Mouse (Mus musculus) embryo, embryonic 11 days (tissue): ENCODE data around the gene Ube2g2.

Source experiments
- DNase-seq: peaks from one replicate; pipeline ENCODE4 v3.0.0-alpha.2; 2015

The Ube2g2 gene

DNA sequence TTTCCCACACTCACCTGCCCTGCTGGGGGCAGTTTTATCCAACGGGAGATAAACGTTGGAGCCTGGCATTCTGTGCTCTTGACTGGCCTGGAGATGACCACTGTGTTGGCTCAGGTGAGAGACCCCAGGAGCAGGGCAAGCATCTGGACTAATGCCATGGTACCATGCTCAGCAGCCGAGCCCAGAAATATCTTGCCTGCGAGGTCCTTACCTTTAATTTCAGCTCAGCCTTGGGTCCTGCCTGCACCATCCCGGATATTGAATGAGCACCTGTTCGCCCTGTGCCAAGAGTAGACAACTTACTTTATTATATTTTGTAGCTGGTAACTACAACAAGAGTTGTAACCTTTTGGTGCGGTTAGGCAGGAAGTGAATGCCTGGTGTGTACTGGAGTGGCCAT, 15.2 kb upstream of the Ube2g2 start:
- DNase-seq: no peak

DNA sequence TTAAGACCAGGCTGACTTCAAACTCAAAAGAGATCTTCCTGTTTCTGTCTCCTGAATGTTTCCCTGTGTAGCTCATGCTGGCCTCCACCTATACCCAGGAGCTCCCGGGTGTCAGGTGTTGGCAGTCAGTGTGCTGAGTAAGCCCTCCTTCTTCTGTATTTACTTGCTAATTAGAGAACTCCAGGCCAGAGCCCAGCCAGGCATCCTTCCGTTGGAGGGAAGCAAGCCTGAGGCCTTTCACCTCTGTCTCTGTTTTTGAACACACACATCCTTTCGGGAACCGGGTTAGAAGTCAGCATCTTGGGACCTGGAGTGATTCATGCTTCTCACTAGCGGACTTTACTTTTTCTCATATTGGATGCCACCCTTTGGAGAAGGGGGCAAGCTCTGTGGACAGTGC, 14.6 kb upstream of the Ube2g2 start:
- DNase-seq: no peak

DNA sequence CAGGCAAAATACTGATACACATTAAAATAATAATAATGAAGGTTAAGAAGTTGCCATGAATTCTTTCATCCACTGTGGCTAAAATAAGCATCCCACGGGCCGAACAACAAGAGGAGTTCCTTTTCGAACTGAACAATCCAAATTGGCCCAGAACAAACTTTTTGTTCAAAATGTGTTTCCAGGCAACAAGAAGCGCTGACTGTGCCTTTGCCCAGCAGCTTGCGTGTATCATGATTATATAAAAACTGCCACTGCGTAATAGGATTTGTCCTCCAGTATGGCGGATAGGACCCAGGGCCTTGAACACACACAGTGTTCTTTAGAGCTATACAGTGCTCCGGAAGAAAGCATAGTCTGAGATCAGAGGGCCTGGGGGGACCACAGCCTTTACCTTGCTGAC, 13.5 kb upstream of the Ube2g2 start:
- no peak for DNase-seq

DNA sequence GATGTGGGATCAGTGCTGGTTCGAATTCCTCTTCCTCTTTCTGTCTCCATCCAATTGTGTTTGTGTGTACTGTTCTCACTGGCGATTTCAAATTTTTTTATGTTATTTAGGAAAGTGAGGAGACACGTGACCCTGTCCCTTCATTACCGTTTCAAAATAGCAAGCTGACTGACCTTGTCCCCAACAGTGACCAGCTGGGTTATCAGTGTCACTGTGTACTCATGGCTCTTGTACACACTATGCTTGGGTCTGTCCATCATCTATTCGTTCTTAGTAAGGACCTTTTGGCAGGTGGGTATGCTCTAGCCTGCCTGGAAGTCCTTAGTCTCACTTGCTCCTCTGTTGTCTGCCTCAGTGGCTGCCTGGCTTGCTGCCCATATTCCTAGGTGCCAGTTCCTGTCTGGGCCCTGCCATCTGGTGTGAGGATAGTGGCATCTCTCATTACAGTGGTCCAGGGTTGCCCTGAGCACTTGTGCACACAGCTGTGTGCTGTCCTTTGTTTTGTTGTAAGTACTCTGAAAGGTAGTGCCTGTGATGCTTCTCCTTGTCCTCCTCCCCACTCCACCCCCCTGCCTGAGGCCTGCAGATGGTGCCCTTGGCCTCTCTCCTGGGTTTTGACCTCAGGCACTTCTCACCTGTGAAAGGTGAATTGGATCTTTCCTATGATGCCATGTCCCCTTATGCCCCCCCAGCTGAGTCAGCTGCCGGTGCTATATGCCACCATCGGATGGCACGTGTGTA, 11.7 kb upstream of the Ube2g2 start:
- no peak for DNase-seq

DNA sequence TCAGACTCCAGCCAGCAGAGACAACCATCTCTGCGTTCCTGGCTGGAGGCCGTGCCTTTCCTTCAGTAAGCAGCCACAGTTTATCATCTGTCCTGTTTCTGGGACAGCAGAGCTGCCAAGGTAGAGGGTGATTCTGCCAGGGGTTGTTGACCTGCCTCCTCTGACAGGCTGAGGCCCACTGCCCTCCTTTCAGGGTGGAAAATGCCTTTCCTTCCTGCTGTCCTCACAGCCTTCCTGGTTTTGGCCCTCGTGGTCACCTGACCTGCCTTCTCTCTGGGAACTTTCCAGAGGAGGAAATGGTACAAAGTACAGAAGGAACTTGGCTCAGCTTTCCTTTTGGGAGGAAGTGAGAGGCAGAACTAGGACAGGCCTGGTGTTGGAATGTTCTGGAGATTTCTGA, 8.7 kb upstream of the Ube2g2 start:
- DNase-seq: no peak

DNA sequence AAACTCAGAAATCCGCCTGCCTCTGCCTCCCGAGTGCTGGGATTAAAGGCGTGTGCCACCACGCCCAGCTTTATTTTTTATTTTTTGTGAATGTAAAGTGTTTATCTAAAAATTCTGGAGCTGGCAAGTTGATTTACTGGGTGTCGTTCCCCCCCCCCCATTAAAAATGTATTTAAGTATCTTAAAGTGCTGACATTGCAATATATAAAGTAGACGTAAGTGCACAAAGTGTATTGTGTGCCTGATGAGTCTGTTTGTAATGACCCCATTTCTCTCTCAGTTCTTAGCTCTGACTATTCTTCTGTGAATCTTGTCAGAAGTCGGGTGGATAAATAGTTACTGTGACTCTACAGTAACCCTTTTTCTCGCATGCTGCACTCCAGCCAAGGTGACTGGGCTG, 6.4 kb upstream of the Ube2g2 start:
- DNase-seq: no peak

DNA sequence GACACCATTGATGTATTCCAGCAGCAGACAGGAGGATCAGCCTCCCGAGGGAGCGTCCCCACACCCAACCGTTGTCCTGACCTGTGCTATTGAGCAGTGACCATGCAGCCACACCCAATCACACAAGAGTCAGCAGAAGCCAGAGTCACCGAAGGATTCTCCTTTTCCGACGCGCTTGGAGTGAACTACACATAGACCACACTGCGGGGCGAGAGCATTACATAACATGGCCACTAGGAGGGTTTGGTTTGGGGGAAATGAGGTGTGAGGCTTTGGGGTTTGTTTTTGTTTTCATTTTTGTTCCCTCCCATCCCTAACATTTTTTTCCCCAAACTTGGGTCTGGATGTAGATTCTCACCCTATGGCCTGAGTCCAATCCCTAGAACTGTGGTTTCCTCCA, 5.9 kb upstream of the Ube2g2 start:
- DNase-seq: no peak

DNA sequence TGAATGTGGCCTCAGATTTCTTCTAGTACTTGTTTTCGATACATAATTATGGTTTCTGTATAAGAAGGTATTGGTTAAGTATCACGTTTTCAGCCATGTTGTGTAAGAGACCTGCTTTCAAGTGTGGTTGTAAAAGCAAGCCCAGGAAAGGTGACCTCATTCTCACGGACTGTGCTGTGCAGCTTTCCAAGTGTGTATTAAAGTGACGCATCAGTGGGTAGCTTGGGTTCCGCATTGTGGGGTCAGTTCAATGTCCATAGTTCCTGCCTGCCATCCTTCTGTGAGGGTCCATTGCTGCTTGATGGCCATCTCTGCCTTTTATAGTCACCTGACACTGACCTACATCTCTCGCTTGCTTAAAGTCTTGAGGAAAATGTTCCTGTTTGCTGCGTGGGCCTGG, 5.1 kb upstream of the Ube2g2 start:
- DNase-seq: no peak

DNA sequence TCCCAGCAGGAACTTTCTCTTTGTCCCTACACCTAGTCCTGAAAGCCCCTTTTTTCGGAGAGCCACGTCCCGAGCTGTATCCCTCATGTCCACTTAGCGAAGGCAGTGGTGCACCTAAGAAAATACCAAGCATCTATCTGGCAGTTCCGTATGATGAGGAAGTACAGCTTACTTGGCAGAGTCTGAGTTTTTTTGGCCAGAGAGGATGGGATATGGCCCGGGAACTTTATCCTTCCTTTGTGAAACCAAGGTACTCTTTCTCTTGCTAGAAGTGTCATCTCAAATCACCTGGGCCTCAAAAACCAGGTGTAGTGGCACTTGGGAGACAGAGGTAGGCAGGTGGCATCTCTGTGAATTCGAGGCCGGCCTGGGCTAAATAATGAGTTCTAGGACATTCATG, 529 bp upstream of the Ube2g2 start:
- no peak for DNase-seq

DNA sequence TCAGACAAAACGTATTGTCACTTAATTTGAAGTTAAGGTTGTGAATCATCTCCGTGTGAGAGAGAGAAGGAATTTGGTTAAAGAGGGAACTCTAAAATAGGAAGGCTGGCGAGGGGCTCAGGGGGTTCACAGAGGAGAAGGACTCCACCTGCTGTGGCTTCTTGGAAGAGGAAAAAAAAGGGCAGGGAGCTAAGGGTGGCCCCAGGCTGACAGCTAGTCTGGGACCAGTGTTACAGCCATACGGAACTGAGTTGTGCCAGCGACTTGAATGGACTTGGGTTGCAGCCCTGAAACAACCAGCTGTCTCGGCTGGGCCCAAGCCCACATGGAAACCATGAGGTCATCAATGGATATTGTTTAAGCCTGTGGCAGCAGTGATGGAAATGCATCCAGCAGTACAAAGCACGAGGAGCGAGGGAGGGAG, 1.0 kb downstream of the Ube2g2 start:
- peak; percentile 41 for DNase-seq

DNA sequence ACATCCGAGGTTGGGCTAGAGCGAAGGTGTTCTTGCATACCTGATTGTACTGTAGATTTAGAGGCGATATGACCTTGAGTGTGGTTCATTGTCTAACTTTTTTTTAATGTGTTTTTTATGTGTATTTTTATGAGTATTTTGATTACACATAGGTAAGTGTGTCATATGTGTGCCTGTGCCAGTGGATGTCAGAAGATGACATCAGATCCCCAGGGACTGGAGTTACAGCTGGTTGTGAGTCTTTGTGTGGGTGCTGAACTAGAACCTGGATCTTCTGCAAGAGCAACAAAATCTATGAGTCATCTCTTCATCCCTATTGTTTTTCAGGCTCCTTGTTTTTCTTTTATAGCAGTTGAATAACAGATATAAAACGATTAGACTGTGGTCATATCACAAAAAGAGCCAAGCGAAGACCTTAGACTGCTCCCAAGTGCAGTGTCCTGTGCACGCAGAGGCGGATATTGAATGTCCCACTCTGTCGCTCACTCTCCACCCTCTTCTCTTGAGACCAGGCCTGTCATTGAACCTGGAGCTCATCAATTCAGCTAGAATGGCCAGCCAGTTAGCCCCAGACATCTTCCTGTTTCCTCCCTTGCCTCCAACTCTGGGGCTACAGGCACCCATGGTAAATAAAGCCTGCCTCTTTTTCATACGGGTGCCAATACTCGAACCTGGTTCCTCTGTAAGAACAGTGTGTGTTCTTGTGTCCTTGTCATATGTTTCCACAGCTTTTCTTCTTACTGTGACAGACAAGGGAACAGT, 1.7 kb downstream of the Ube2g2 start:
- DNase-seq: no peak

DNA sequence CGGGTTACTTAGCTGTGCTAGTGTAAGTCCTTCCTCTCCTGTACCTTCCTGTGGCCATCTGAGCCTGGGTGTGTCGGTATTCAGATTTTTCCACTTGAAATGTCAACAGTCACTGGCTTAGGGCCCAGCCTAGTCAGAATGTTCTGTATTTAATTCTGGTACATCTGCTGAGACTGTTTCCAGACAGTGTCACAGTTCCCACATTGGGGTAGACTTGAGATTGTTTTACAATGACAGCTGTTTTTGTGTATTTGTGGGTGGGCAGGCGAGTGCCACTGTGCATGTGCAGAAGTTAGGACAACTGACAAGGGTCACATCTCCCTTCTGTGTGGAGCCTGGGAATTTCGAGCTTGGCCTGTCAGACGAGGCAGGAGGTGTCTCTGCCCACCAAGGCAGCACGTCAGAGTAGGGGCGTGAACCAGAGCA, 2.5 kb downstream of the Ube2g2 start:
- DNase-seq: no peak

DNA sequence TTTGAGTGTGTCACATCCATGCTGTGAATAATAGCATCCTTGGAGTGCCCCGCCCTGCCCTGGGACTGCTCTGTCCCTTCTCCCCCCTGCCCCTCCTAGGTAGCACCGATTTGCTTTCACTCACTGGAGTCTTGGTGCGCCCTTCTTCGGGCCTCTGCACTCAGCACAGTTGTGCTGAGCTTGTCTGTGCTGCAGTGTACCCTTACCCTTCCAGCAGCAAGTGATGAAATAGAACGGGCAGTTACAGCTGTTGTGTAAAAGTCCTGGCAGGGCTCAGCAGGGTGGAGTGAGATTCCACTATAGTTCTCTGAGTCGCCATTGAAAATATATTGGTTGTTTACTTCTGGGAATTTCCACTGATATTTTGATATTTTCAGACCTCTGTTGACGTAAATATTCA, 4.0 kb downstream of the Ube2g2 start:
- no peak for DNase-seq

DNA sequence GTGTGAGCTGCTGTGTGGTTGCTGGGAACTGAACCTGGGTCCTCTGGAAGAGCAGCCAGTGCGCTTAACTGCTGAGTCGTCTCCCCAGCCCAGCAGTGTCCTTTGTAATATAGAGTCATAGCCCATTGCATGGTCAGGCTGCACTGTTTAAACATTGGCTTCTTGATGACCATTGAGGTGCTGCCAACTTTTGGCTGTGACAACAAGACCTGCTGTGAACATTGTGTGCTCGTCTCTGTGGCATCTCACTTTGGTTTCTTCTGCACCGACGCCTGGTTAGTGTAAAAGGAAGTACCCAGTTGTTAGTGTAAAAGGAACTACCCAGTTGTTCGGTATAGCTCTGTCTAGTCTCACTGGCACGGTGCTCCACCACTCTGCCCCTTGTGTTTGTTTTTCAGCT, 4.5 kb downstream of the Ube2g2 start:
- no peak for DNase-seq

DNA sequence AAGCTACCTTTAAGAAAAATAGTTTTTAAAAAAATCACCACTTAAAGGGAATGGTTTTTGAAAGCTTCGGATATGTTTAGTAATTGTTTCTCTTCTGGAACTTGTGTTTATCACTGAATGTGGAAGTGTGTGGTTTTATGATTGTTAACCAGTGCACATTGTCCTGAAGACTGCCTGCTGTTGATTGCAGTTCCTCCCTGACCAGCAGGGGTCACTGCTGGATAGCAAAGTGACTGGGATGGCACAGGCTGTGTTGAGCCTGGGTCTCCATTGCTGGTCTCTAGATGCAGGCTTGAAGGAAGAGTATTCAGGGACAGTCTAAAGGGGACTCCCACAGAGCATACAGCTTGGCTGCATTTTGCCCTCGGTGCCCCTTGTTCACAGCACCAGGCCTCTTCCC, 5.4 kb downstream of the Ube2g2 start:
- DNase-seq: peak; percentile 83

DNA sequence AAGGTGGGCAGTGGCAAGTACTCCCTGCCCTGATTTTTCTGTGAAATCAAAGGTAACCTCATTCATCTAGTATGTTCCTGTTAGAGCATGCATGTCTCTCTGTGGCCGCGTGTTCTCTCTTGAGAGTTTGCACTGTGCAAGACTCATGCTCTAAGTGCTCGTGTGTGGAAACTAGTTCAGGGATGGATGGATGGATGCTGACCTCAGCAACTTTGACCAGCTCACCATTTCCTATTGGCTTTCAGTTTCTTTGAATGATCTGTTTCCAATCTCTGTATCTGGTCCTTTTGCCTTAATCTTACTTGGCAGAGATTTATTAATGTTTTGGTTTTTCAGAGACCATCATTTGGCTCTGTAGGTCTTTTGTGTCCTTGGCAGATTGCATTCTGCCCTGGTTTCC, 7.1 kb downstream of the Ube2g2 start:
- DNase-seq: no peak

DNA sequence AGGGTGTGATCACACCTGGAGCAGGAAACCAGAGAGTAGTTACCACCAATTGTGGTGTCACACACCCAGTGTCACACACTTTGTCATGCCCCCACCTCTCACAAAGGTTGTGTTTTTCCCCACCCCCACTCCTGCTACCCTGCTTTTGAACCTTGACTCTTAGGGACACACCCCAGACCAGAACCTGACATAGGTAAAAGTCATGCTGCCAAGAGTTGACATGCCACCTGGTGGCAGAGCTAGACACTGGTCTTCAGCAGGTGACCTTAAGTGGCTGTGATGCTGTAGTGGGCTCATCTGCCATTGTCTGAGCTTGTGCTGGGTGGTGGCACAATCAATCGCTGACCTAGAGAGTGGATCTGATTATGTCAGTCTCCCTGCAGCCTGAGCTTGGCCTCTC, 7.9 kb downstream of the Ube2g2 start:
- no peak for DNase-seq

DNA sequence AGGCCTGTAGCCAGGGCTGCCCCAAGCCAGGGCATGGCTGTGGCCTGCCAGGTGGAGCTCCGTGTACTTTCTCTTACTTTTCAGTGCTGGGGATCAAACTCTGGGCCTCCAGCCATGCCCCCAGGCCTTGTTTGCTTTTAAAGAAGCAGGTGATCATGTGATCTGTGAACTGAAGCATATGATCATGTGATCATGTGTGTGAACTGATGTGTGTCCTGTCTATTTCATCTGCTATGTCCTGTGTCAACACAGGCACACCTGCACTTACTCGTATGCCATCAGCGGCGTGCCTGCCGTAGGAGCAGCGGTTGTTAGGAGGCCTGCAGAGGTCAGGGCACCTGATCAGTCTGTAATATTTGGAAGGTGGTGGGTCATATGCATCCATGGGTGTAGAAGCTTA, 11.9 kb downstream of the Ube2g2 start:
- no peak for DNase-seq

DNA sequence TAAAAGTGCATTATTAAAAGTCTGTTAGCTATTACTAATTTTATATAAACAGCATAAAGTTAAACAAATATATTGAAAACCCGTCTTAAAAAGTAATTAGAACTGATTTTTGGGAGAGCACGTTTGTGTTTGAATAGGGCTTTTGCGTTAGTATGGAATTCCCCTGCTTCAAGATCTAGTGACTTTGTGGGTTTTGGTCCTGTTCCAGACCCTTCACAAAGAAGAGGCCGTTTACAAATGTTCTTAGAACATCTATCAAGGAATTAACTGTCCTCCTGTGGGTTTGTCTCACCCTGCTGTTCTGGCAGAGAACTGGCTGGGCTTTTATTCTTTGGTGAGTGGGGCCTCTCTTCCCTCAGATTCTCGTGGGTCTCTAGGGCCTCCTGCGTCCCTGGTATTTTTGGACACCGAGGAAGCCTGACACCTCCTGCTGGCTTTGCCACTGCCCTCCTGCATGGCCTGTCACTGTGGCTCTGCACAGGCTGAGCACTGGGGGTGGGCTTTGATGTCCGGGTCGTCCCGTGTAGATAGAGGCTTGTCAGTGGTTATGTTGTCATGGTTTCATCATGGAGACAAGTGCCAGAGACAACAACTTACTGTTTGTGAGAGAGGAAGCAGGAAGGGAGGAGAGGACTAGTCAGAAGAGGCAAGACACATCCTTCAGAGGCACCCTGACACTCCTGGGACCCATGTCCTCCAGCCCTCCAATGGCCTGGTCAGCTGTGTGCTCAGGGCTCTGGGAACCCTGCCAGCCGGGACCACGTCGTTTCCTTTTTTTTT, 12.6 kb downstream of the Ube2g2 start:
- no peak for DNase-seq

DNA sequence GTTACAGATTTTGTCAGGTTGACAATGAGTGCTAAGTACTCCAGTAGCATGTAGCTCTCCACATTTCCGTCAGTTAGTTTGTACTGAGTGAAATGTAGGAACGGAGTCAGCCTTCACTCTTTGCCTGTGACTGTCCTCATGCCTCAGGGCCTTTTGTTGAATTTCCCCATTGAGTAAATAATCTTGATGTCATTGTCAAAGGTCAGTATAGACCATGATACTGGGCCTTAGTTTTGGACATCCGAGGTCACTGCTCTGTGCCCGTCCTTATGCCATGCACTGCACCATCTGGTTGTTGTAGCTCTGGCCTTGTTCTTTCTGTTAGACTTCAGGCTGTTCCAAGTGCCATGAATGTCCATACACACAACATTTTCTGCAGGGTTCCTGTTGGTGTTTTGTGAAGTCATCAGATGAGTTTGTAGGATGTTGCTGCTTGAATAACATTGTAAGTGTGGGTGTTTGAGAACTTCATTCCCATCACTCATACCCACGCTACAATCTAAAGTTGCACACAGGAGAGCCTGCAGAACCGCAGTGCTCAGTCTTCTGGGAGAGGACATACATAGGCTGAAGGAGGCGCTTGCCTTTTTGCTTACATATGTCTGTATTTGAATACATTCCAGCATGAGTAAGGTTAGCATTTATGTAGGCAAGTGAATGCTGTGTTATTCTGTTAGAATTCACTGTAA, 14.3 kb downstream of the Ube2g2 start:
- no peak for DNase-seq

DNA sequence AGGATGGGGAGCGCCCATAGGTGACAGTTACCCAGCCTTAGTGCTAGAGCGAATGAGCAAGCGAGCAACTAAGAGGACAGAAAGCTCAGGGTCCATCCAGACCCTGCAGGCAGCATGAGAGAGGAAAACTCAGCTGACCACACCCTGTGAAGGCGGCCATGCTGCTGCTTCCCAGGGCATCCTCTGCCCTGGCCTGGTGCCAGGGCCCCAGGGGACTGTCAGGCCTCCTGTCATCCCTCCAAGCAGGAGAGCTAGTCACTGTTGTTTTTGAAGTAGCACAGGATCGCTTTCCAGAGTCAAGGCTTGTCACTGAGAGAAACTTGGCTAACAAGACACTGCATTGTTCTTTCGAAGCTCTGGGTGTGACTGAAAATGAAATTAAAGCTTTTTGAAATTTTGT, 16.9 kb downstream of the Ube2g2 start:
- DNase-seq: no peak

DNA sequence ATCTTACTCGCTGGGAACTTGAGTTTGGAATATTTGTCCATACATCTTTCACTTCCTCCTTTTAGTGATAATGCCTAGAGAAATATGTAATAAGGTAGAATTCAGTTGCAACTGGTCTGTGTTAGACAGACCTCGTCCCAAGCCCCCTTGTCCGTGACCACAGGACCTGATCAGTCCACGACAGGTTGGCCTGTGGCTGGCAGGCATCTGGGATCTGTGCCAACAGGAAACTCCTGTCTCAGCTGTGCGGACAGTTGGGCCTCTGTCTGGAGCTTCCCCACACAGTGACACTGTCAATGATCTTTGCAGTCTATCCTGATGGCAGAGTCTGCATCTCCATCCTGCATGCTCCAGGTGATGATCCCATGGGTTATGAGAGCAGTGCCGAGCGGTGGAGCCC, 21.1 kb downstream of the Ube2g2 start:
- DNase-seq: no peak

DNA sequence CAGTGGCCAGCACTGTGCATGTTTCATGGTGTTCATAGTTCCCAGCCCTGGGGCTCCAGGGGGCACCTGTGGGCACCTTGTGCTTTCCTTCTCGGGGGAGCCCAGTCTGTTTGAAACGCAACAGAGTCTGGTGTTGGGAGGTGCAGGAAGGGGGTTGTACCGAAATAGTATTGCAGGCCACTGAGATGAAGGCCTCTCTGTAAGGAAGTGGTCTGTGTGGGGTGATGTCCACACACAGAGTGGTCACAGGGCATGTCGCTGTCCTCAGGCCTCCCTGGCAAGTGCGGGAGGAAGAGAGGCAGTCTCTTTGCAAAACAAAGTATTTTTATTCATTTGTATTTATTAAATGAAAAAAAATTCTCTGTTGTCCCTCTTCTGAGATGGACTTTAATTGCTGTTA, 23.5 kb downstream of the Ube2g2 start:
- DNase-seq: no peak
